Mouse (Mus musculus): ENCODE results near the gene Vps8. TPM values are rescaled to one million over a fixed set of nuclear protein-coding genes. Genes with fewer than 3 reads are reported as not detected.

Vps8 gene
- total RNA-seq, 2 experiments from 2014 or later = 52.3 to 58.0 TPM

DNA sequence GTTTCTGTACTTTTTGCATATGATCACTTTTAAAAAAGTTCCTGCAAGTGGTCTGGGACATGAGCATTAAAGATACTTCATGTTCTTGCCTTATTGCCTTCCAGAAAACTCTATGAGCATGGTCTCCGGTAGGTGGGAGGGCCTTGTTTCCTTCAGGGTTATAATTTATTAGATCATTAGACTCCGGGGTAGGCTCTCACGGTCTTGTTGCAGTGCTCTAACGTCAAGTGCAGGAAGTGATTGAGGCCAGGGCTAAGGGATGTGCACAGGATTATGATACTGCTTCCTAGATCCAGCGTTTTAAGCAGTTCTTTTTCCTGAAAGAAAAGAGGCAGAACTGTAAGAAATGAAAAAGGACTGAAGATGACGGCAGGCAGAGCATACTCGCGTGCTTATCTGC, 27.0 kb downstream of the Vps8 start:
- no peak for DNase-seq (ENCODE audit: low spot score in 2 of 2)
- intact Hi-C loops (cut with DNase I) = no loop called here

DNA sequence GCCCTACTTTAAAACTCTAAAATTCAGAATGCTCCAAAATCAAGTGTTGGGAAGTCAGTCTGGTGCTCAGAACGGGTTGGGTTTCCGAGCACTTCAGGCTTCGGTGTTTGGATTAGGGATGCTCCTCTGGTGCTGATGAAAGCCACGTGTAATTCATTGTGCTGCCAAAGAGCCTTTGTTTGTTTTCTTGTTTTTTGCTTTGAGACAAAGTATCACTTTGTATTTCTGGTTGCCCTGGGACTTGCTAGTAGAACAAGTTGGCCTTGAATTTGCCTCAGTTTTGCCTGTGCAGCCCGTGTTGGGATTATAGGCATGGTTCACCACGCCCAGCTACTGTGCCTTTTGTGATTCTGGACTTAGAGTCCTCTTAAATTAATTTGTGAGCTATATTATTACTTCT, 29.7 kb downstream of the Vps8 start:
- no peak for DNase-seq (ENCODE audit: low spot score in 2 of 2)
- intact Hi-C loops (cut with DNase I) = no loop called here

- intact Hi-C loops (cut with DNase I) = loop anchor here (2.0 kb wide), 1 partner anchor 27 kb away; no protein-coding TSS in a partner anchor
- DNase-seq (ENCODE audit: low spot score in 2 of 2) = peak; percentile 58 to 92
Observed at GRCm38 (mm10) chr16:21457639-21458369, 34.9 kb downstream of the Vps8 start.

DNA sequence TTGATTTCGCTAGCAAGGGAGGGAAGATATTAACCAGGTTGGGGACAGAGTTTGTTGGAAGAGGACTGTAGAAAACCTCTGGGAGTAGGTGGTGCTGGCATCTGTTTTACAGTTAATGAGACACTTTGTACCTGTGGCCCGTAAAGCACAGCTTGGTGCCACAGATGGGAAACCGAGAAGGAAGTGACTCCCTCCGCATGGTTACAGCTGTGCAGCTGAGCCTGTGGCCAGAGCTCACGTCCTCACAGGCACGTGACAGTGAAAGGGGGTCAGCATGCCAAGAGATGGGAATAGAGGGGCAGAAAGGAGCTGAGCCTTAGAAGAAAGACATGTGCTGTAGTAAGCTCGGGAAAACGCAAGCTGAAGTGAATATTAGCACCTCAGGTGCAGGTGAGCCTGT, 43.0 kb downstream of the Vps8 start:
- no peak for DNase-seq (ENCODE audit: low spot score in 2 of 2)
- intact Hi-C loops (cut with DNase I) = no loop called here

GRCm38 (mm10) chr16:21470416-21470815, 47.5 kb downstream of the Vps8 start:
- DNase-seq (ENCODE audit: low spot score in 2 of 2) = no peak
- intact Hi-C loops (cut with DNase I) = no loop called here

GRCm38 (mm10) chr16:21477074-21477473, 54.2 kb downstream of the Vps8 start:
- intact Hi-C loops (cut with DNase I) = no loop called here

DNA sequence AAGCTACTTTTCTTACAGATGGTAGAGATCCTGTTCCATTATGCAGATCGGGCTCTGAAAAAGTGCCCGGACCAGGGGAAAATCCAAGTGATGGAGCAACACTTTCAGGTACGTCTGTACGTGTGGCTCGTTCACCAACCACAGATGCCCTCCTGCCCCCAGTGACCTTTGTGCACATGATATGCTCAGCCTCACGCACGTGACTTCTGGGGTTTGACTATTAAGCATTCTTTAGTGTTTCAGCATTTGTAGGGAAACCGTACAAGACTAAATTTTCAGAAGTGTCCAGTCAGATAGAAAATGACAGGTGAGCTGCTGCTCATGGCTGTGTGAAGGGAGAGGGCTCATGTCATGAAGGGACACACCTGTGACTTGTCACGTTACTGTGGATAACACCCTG, 55.5 kb downstream of the Vps8 start:
- DNase-seq (ENCODE audit: low spot score in 2 of 2) = no peak
- intact Hi-C loops (cut with DNase I) = no loop called here

More at GRCm38 (mm10) chr16:21477074-21477473, 54.2 kb downstream of the Vps8 start:
- DNase-seq (ENCODE audit: low spot score in 2 of 2) = no peak

GRCm38 (mm10) chr16:21483803-21484202, 60.9 kb downstream of the Vps8 start:
- intact Hi-C loops (cut with DNase I) = no loop called here

DNA sequence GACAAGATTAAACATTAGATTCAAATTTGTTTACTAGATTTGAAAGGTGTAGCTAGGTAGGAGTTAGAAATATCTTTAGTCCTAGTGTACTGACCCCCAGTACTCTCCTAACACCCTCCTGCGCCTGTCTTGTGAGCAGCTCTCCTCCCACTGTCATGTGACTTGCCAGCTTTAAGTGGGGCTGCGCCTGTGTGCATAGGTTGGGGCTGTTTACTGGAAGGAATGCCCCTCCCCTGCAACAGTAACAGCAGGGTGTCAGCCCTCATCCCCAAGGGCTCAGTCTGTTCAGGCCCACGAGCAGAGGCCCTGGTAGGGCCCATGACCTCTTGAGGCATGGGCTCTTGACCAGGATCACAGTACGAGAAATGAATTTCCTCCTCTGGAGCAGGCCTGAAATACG, 62.8 kb downstream of the Vps8 start:
- intact Hi-C loops (cut with DNase I) = loop anchor here (5.0 kb wide), 2 partner anchors 242 to 332 kb away; no protein-coding TSS in a partner anchor
- no peak for DNase-seq (ENCODE audit: low spot score in 2 of 2)

More at GRCm38 (mm10) chr16:21483803-21484202, 60.9 kb downstream of the Vps8 start:
- no peak for DNase-seq (ENCODE audit: low spot score in 2 of 2)

- DNase-seq (ENCODE audit: low spot score in 2 of 2) = peak; percentile 67 to 82
- intact Hi-C loops (cut with DNase I) = loop anchor here (2.0 to 5.0 kb wide), 3 partner anchors 239 to 329 kb away; no protein-coding TSS in a partner anchor
Observed at GRCm38 (mm10) chr16:21488413-21488812, 65.5 kb downstream of the Vps8 start.

DNA sequence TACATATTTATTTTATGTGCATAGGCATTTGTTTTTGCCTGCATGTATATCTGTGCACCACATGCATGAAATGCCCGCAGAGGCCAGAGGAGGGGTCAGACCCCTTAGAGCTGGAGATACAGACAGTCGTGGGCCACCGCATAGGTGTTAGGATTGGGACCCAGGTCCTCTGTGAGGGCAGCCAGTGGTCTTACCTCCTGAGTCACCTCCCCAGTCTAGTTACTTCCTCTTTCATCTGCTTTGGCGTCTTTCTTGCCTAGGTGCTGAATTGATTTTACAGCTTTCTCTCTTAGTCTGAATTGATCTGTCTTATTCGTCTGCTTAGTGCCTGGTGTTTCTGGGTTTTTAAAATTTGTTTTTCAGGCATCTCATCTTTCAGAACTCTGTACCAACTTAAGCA, 69.4 kb downstream of the Vps8 start:
- DNase-seq (ENCODE audit: low spot score in 2 of 2) = no peak
- intact Hi-C loops (cut with DNase I) = no loop called here

DNA sequence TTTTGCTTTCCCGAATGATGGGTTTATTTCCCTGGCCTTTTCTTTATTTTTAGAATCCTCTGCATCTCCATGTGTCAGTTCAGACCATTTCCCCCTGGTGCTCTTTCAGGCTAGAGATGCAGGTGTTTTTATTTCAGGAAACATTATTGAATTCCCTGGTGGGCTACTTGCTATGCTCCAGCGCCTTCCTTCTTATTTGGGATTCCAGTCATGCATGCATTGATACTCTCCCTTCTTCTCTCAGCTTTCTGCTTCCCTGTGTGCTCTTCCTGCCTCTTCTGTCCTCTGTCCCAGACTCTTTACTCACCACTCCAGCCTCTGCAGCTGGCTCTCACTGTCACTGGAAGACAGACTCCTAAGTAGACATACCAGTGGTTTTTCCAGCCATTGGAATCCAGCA, 70.0 kb downstream of the Vps8 start:
- no peak for DNase-seq (ENCODE audit: low spot score in 2 of 2)
- intact Hi-C loops (cut with DNase I) = no loop called here

DNA sequence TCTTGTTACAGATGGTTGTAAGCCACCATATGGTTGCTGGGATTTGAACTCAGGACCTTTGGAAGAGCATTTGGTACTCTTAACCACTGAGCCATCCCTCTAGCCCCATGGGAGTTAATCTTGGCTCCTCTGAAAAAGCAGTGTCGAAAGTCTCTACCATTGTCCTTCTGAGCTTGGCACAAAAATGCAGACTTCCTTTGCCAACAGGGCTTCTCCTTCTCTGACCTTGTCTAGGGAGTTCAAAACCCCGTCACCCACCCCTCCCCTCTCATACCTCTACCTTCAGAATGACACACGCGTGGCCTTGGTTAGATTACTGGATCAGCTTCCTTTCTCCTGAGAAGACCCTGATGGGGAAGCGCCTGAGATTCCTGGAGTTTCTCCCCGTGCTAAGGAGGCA, 71.8 kb downstream of the Vps8 start:
- DNase-seq (ENCODE audit: low spot score in 2 of 2) = no peak
- intact Hi-C loops (cut with DNase I) = no loop called here

GRCm38 (mm10) chr16:21496799-21497198, 73.9 kb downstream of the Vps8 start:
- intact Hi-C loops (cut with DNase I) = no loop called here
- no peak for DNase-seq (ENCODE audit: low spot score in 2 of 2)

DNA sequence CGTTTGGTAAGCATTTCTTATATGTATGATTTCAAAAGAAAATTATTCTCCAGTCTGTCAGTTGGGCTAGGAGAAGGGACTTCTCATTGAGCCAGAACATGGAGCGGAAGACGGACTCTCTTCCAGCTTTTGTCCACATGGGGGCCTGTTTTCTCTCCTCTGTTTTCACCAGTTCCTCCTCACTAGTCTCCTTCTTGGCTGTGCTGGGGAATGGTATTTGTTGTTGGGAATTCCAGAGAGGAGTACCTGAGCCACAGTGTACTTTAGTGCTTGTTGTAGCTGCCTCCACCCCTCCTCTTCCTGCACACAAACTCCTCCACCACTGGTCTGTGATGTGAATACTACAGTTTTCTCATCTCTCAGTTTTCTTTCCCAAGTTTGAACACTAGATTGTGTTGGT, 74.7 kb downstream of the Vps8 start:
- DNase-seq (ENCODE audit: low spot score in 2 of 2) = no peak
- intact Hi-C loops (cut with DNase I) = no loop called here

- DNase-seq (ENCODE audit: low spot score in 2 of 2) = no peak
- intact Hi-C loops (cut with DNase I) = no loop called here
Observed at GRCm38 (mm10) chr16:21498984-21499383, 76.1 kb downstream of the Vps8 start.

DNA sequence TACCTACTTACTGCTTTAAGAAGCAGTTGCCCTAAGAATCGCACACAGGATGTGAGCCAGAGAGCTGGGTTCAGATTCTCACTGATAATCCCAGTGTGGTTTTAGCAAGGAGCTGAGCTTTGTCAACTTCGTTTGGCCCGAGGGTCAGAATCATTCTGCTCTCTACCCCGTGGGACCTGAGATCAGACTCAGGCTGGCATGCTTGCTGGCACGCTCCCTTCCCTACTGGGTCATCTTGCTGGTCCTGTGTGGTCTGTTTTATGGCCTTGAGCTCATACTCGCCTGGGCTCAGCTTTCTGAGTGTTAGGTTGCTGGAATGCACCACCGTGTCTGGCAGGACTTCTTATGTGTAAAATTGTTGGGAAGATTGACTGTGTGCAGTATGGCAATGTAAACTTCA, 76.7 kb downstream of the Vps8 start:
- intact Hi-C loops (cut with DNase I) = no loop called here
- no peak for DNase-seq (ENCODE audit: low spot score in 2 of 2)

- DNase-seq (ENCODE audit: low spot score in 2 of 2) = no peak
- intact Hi-C loops (cut with DNase I) = no loop called here
Observed at GRCm38 (mm10) chr16:21518833-21519232, 95.9 kb downstream of the Vps8 start.

- intact Hi-C loops (cut with DNase I) = loop anchor here (5.0 kb wide), 1 partner anchor 88 kb away; no protein-coding TSS in a partner anchor
- DNase-seq (ENCODE audit: low spot score in 2 of 2) = peak in 1 of 2 experiments; percentile 60
Observed at GRCm38 (mm10) chr16:21519785-21520184, 96.9 kb downstream of the Vps8 start.

GRCm38 (mm10) chr16:21523738-21524137, 100.8 kb downstream of the Vps8 start:
- intact Hi-C loops (cut with DNase I) = loop anchor here (5.0 kb wide), 1 partner anchor 84 kb away; no protein-coding TSS in a partner anchor
- DNase-seq (ENCODE audit: low spot score in 2 of 2) = peak in 1 of 2 experiments; percentile 89

DNA sequence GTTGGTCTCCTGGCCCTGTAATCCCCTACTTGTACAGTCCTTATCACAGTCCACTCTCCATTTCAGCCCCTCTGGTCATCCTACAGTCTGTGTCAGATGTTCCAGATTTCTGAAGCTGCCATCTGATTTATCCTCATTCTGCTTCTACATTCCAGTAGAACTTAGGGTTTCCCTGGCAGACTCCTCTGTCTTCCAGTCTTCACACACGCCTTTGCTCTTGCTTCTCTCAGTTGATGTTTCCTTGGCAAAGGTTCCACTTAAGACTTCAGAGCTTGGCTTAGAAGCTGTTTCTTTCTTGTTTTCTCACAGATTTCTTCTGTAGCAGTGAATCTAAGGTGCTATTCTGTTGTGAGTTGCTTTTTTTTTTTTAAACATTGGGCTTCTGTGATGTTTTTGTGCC, 102.5 kb downstream of the Vps8 start:
- peak in 1 of 2 experiments; percentile 86 for DNase-seq (ENCODE audit: low spot score in 2 of 2)
- intact Hi-C loops (cut with DNase I) = no loop called here
